Mouse (Mus musculus) midbrain, embryonic 16.5 days (tissue): Measurements from ENCODE around the gene Clec4g. TPM values are rescaled to one million over a fixed set of nuclear protein-coding genes. Genes with fewer than 3 reads are reported as not detected.

Experiments used
- ATAC-seq: fragments of 200-750 bp; cut with Nextera tagmentation; 2 replicates; pipeline ENCODE4 v1.8.0; 2017; ENCODE audit warnings: moderate TSS enrichment
- H3K27ac ChIP-seq: fragments of 300-500 bp; sonication (generic); 2 replicates; pipeline ENCODE4 v1.5.1; 2014; ENCODE audit warnings: mild to moderate bottlenecking, low read length, mixed read lengths
- H3K27me3 ChIP-seq: fragments of 300-500 bp; sonication (generic); 2 replicates; pipeline ENCODE4 v1.6.1; 2014; ENCODE audit warnings: low read depth, low read length, mixed read lengths; ENCODE audit not compliant: control insufficient read depth, insufficient read depth
- H3K36me3 ChIP-seq: fragments of 300-500 bp; sonication (generic); 2 replicates; pipeline ENCODE4 v1.6.1; 2014; ENCODE audit warnings: mild to moderate bottlenecking, low read length, moderate library complexity, mixed read lengths; ENCODE audit not compliant: control insufficient read depth, insufficient read depth
- H3K4me1 ChIP-seq: fragments of 300-500 bp; sonication (generic); 2 replicates; pipeline ENCODE4 v1.6.1; 2014; ENCODE audit warnings: mild to moderate bottlenecking, low read length, mixed read lengths; ENCODE audit not compliant: control insufficient read depth, insufficient read depth
- H3K4me2 ChIP-seq: fragments of 300-500 bp; sonication (generic); 2 replicates; pipeline ENCODE4 v1.6.1; 2014; ENCODE audit warnings: mild to moderate bottlenecking, low read length, mixed read lengths
- H3K4me3 ChIP-seq: fragments of 300-500 bp; sonication (generic); 2 replicates; pipeline ENCODE4 v1.5.1; 2014; ENCODE audit warnings: low read depth, mild to moderate bottlenecking, low read length, moderate library complexity, mixed read lengths
- H3K9ac ChIP-seq: fragments of 300-500 bp; sonication (generic); 2 replicates; pipeline ENCODE4 v1.6.1; 2014; ENCODE audit warnings: low read depth, low read length, mixed read lengths
- H3K9me3 ChIP-seq: fragments of 300-500 bp; sonication (generic); replicated peaks from 2 replicates; pipeline ENCODE4 v1.6.1; 2014; ENCODE audit warnings: mild to moderate bottlenecking, low read length, mixed read lengths; ENCODE audit not compliant: control insufficient read depth, poor library complexity, severe bottlenecking
- WGBS: fragments of 180-500 bp; shearing (Covaris S2); extraction: QIAGEN DNeasy Blood & Tissue Kit; methylation state at CpG from one replicate; pipeline ENCODE4 v1.1.7; 2014; 5-methylcytosine and 5-hydroxymethylcytosine counted together
- polyA plus RNA-seq: library from polyadenylated mRNA; unstranded; fragments of >200 nt; fragmentation: Nextera tagmentation; extraction: Ambion mirVana; gene quantifications from 2 replicates; pipeline ENCODE4 v1.2.1, GENCODE M21; 2015

The Clec4g gene
- polyA plus RNA-seq, 1 experiment from 2014 or later, result not detected

GRCm38 (mm10) chr8:3717321-3717954 is 3.0 kb downstream of the Clec4g start:
- Histone ChIP-seq H3K9me3 (no peaks in the 10 kb centered on the region), H3K4me1 (no peaks in the 10 kb centered on the region), H3K27me3 (no peaks in the 10 kb centered on the region), H3K36me3 (no peaks in the 10 kb centered on the region), H3K27ac (no peak overlapping the region), H3K9ac (no peak overlapping the region), H3K4me2 (no peak overlapping the region), H3K4me3 (no peak overlapping the region)
- WGBS, result 86% methylated on average over 12 of the region's 12 CpGs
- ATAC-seq, result no peak

DNA sequence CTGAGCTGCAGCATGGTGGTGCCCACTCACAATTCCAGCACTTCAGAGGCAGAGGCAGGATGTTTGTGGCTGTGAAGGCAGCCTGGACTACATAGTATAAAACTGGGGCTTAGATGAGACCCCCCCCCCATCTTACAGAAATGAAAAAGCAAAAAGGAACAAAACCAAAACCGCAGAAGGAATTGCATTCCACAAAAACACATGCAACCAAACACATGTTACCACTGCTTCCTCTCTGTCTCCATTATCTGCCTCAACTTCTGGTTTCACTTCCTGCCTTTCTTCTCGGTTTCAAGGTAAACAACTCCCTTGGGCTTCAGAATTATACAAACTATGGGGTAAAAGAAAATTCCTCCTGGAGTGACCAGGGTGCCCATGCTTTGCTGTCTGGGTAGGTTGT is 8.8 kb downstream of the Clec4g start:
- Histone ChIP-seq H3K9ac (no peak overlapping the region), H3K9me3 (no peaks in the 10 kb centered on the region), H3K27me3 (no peaks in the 10 kb centered on the region), H3K4me1 (no peaks in the 10 kb centered on the region), H3K36me3 (no peaks in the 10 kb centered on the region), H3K27ac (no peak overlapping the region), H3K4me3 (no peak overlapping the region), H3K4me2 (no peak overlapping the region)
- WGBS, result 69% methylated on average over 2 of the region's 2 CpGs
- ATAC-seq, result no peak

- 79% methylated on average over 3 of the region's 3 CpGs for WGBS
- no peak for ATAC-seq
Observed at GRCm38 (mm10) chr8:3710312-3710711, 10.1 kb downstream of the Clec4g start.

GRCm38 (mm10) chr8:3707611-3708010 is 12.8 kb downstream of the Clec4g start:
- 73% methylated on average over 7 of the region's 7 CpGs for WGBS
- H3K27me3 ChIP-seq, result no peaks in the 10 kb centered on the region
- no peak for ATAC-seq
- no peak overlapping the region for H3K4me2 ChIP-seq
- H3K9me3 ChIP-seq, result no peaks in the 10 kb centered on the region
- H3K4me3 ChIP-seq, result no peak overlapping the region
- no peak overlapping the region for H3K9ac ChIP-seq
- no peaks in the 10 kb centered on the region for H3K4me1 ChIP-seq
- no peak overlapping the region for H3K27ac ChIP-seq
- H3K36me3 ChIP-seq, result no peaks in the 10 kb centered on the region

More at GRCm38 (mm10) chr8:3710312-3710711, 10.1 kb downstream of the Clec4g start:
- H3K27ac ChIP-seq, result no peak overlapping the region
- H3K27me3 ChIP-seq, result no peaks in the 10 kb centered on the region
- no peaks in the 10 kb centered on the region for H3K36me3 ChIP-seq
- no peak overlapping the region for H3K4me3 ChIP-seq
- no peaks in the 10 kb centered on the region for H3K9me3 ChIP-seq
- H3K4me1 ChIP-seq, result no peaks in the 10 kb centered on the region
- no peak overlapping the region for H3K9ac ChIP-seq
- no peak overlapping the region for H3K4me2 ChIP-seq

DNA sequence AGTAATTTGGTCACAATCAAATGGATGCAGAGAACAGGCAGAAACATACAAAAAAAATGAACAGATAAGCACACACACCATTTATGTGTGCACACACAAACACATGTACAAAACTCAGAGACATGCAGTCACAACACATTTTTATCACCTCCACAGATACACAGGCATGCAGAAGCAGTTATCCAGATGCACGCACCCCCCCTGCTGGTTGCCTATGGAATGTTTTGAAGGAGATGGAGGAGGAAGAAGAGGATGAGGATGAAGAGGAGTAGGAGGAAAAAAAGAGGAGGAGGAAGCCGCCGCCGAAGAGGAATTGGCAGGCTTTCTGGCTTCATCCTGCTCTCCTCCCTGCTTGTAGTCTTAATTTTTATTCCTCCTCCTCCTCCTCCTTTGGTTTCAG is 14.7 kb downstream of the Clec4g start:
- no peak for ATAC-seq
- Histone ChIP-seq H3K27me3 (no peaks in the 10 kb centered on the region), H3K36me3 (no peaks in the 10 kb centered on the region), H3K9ac (no peak overlapping the region), H3K27ac (no peak overlapping the region), H3K4me2 (no peak overlapping the region), H3K9me3 (no peaks in the 10 kb centered on the region), H3K4me1 (no peaks in the 10 kb centered on the region), H3K4me3 (no peak overlapping the region)
- WGBS, result 75% methylated on average over 4 of the region's 4 CpGs

- Histone ChIP-seq H3K4me1 (no peaks in the 10 kb centered on the region), H3K9ac (no peak overlapping the region), H3K27me3 (no peaks in the 10 kb centered on the region), H3K4me3 (no peak overlapping the region), H3K27ac (no peak overlapping the region), H3K4me2 (no peak overlapping the region), H3K9me3 (no peaks in the 10 kb centered on the region), H3K36me3 (no peaks in the 10 kb centered on the region)
- WGBS, result 100% methylated on average over 1 of the region's 1 CpGs
- no peak for ATAC-seq
Observed at GRCm38 (mm10) chr8:3701491-3701890, 19.0 kb downstream of the Clec4g start.

DNA sequence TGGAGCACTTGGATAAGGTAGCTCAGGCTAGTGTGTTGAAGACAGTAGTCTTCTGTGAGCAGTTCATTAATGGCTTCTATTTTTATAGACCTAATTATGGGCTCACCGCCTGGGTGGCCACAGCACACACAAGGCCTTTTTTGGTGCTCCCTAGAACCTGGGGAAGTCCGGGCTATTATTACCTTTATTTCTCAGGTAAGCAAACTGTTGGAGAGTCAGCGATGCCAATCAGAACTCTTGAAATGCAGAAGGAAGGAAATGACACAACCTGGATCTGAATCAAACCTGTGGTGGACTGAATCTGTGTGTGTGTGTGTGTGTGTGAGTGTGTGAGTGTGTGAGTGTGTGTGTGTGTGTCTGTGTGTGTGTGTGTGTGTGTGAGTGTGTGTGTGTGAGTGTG is 26.3 kb downstream of the Clec4g start, which contains the start of gene Fcer2a:
Gene Fcer2a, minus strand, starts transcription at position 55 of the 400 bp plus-strand sequence.
- Histone ChIP-seq H3K36me3 (no peaks in the 10 kb centered on the region), H3K4me1 (no peaks in the 10 kb centered on the region), H3K27ac (no peak within 1 kb of the TSS), H3K27me3 (no peaks in the 10 kb centered on the region), H3K4me2 (no peak within 1 kb of the TSS), H3K9ac (no peak within 1 kb of the TSS), H3K4me3 (no peak within 1 kb of the TSS), H3K9me3 (no peaks in the 10 kb centered on the region)
- WGBS, result 91% methylated on average over 3 of the region's 3 CpGs
- ATAC-seq, result no peak

GRCm38 (mm10) chr8:3690774-3691173 is 29.7 kb downstream of the Clec4g start:
- 80% methylated on average over 3 of the region's 3 CpGs for whole genome bisulfite sequencing

DNA sequence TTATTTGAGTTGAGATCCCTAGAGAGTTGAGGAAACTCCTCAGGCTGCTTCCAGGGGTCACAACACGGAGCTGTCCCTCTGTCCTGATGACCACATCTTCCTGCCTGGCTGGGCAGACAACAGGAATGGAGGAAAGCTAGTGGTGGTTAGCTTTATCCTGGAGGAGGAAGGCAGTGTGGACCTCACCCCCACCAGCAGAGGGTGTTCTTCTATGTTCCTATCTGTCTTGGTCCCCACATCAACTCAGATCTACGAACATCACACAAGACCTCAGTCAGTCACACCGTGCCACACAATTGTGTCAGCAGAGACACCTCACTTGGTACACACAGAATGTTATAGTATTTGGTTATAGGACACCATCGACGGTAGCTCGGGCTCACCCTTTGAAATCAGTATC is 32.9 kb downstream of the Clec4g start:
- Histone ChIP-seq H3K9ac (no peak overlapping the region), H3K4me1 (no peaks in the 10 kb centered on the region), H3K4me2 (no peak overlapping the region), H3K36me3 (no peaks in the 10 kb centered on the region), H3K27ac (no peak overlapping the region), H3K27me3 (no peaks in the 10 kb centered on the region), H3K9me3 (no peaks in the 10 kb centered on the region), H3K4me3 (no peak overlapping the region)
- WGBS, result 82% methylated on average over 6 of the region's 6 CpGs
- no peak for ATAC-seq

More at GRCm38 (mm10) chr8:3690774-3691173, 29.7 kb downstream of the Clec4g start:
- no peak overlapping the region for H3K9ac ChIP-seq
- no peaks in the 10 kb centered on the region for H3K4me1 ChIP-seq
- no peaks in the 10 kb centered on the region for H3K36me3 ChIP-seq
- no peak overlapping the region for H3K27ac ChIP-seq
- no peak overlapping the region for H3K4me3 ChIP-seq
- ATAC-seq, result no peak
- no peak overlapping the region for H3K4me2 ChIP-seq
- H3K27me3 ChIP-seq, result no peaks in the 10 kb centered on the region
- no peaks in the 10 kb centered on the region for H3K9me3 ChIP-seq
